Mouse (Mus musculus): ENCODE results near the gene Mfap2. TPM values are rescaled to one million over a fixed set of nuclear protein-coding genes. Genes with fewer than 3 reads are reported as not detected.

The Mfap2 gene
- polyA plus RNA-seq, 1 experiment from 2014 or later: 247 TPM

- Histone ChIP-seq H3K4me1 (replicated peaks; ENCODE audit: control insufficient read depth, insufficient read depth) (no peaks in the 10 kb centered on the region), H3K4me3 (ENCODE audit: low read depth, low read length) (no peak overlapping the region), H3K27ac (replicated peaks) (no peak overlapping the region), H3K4me2 (replicated peaks; ENCODE audit: low read depth) (no peak overlapping the region), H3K9ac (ENCODE audit: low read length) (no peak overlapping the region), H3K36me3 (ENCODE audit: control insufficient read depth, insufficient read depth, low read length) (peaks cover 3% of the 10 kb centered on the region; the same call in 1 of the 2 replicates), H3K27me3 (ENCODE audit: control insufficient read depth, insufficient read depth, low read length) (no peaks in the 10 kb centered on the region), H3K9me3 (ENCODE audit: control insufficient read depth, low read length) (no peaks in the 10 kb centered on the region)
- TF ChIP-seq CTCF (IDR thresholded peaks at IDR 0.05; ENCODE audit: low read depth): no peak
- no peak for TF ChIP-seq EP300 (optimal IDR thresholded peaks at IDR 0.05)
- DNase-seq (ENCODE audit: low spot score) (no peak), ATAC-seq (ENCODE audit: low FRiP score, low TSS enrichment) (no peak)
- WGBS: 48% methylated on average over 12 of the region's 12 CpGs
Observed at GRCm38 (mm10) chr4:141041117-141041516, 30.9 kb downstream of the Mfap2 start.

GRCm38 (mm10) chr4:141044816-141045215, 34.6 kb downstream of the Mfap2 start:
- H3K36me3 ChIP-seq (ENCODE audit: control insufficient read depth, insufficient read depth, low read length): no peaks in the 10 kb centered on the region; the same call in 1 of the 2 replicates
- H3K4me1 ChIP-seq (replicated peaks; ENCODE audit: control insufficient read depth, insufficient read depth): no peaks in the 10 kb centered on the region
- peak overlapping the region; percentile 65; the same call in 1 of the 2 replicates for H3K27ac ChIP-seq (replicated peaks)
- no peak overlapping the region for H3K9ac ChIP-seq (ENCODE audit: low read length)
- H3K4me3 ChIP-seq (ENCODE audit: low read depth, low read length): no peak overlapping the region
- TF ChIP-seq EP300 (optimal IDR thresholded peaks at IDR 0.05) (no peak), CTCF (IDR thresholded peaks at IDR 0.05; ENCODE audit: low read depth) (peak; percentile 95)
- H3K4me2 ChIP-seq (replicated peaks; ENCODE audit: low read depth): no peak overlapping the region
- DNase-seq (ENCODE audit: low spot score) (peak; percentile 71), ATAC-seq (ENCODE audit: low FRiP score, low TSS enrichment) (peak; percentile 67)
- 12% methylated on average over 8 of the region's 8 CpGs for WGBS
- no peaks in the 10 kb centered on the region for H3K9me3 ChIP-seq (ENCODE audit: control insufficient read depth, low read length)
- H3K27me3 ChIP-seq (ENCODE audit: control insufficient read depth, insufficient read depth, low read length): no peaks in the 10 kb centered on the region

- Histone ChIP-seq H3K9ac (ENCODE audit: low read length) (no peak overlapping the region), H3K9me3 (ENCODE audit: control insufficient read depth, low read length) (no peaks in the 10 kb centered on the region), H3K4me1 (replicated peaks; ENCODE audit: control insufficient read depth, insufficient read depth) (no peaks in the 10 kb centered on the region), H3K4me3 (ENCODE audit: low read depth, low read length) (no peak overlapping the region), H3K36me3 (ENCODE audit: control insufficient read depth, insufficient read depth, low read length) (no peaks in the 10 kb centered on the region; the same call in 1 of the 2 replicates), H3K27me3 (ENCODE audit: control insufficient read depth, insufficient read depth, low read length) (no peaks in the 10 kb centered on the region), H3K27ac (replicated peaks) (no peak overlapping the region), H3K4me2 (replicated peaks; ENCODE audit: low read depth) (no peak overlapping the region)
- TF ChIP-seq CTCF (IDR thresholded peaks at IDR 0.05; ENCODE audit: low read depth) (no peak), EP300 (optimal IDR thresholded peaks at IDR 0.05) (no peak)
- ATAC-seq (ENCODE audit: low FRiP score, low TSS enrichment): no peak; the same call in 1 of the 2 replicates
- WGBS: 73% methylated on average over 17 of the region's 17 CpGs
- no peak for DNase-seq (ENCODE audit: low spot score)
Observed at GRCm38 (mm10) chr4:141048810-141049475, 38.7 kb downstream of the Mfap2 start.

GRCm38 (mm10) chr4:141049476-141049835, 39.2 kb downstream of the Mfap2 start:
- Histone ChIP-seq H3K4me3 (ENCODE audit: low read depth, low read length) (no peak overlapping the region), H3K4me2 (replicated peaks; ENCODE audit: low read depth) (no peak overlapping the region), H3K9ac (ENCODE audit: low read length) (no peak overlapping the region), H3K27me3 (ENCODE audit: control insufficient read depth, insufficient read depth, low read length) (no peaks in the 10 kb centered on the region), H3K4me1 (replicated peaks; ENCODE audit: control insufficient read depth, insufficient read depth) (no peaks in the 10 kb centered on the region), H3K36me3 (ENCODE audit: control insufficient read depth, insufficient read depth, low read length) (no peaks in the 10 kb centered on the region; the same call in 1 of the 2 replicates), H3K27ac (replicated peaks) (no peak overlapping the region), H3K9me3 (ENCODE audit: control insufficient read depth, low read length) (no peaks in the 10 kb centered on the region)
- TF ChIP-seq CTCF (IDR thresholded peaks at IDR 0.05; ENCODE audit: low read depth) (no peak), EP300 (optimal IDR thresholded peaks at IDR 0.05) (no peak)
- DNase-seq (ENCODE audit: low spot score) (no peak), ATAC-seq (ENCODE audit: low FRiP score, low TSS enrichment) (no peak)
- WGBS: 47% methylated on average over 4 of the region's 4 CpGs

- no peaks in the 10 kb centered on the region for H3K9me3 ChIP-seq (ENCODE audit: control insufficient read depth, low read length)
- no peak overlapping the region for H3K4me2 ChIP-seq (replicated peaks; ENCODE audit: low read depth)
- ATAC-seq (ENCODE audit: low FRiP score, low TSS enrichment) (no peak), DNase-seq (ENCODE audit: low spot score) (no peak)
- no peak overlapping the region for H3K27ac ChIP-seq (replicated peaks)
- H3K4me3 ChIP-seq (ENCODE audit: low read depth, low read length): no peak overlapping the region
- H3K9ac ChIP-seq (ENCODE audit: low read length): no peak overlapping the region
- H3K27me3 ChIP-seq (ENCODE audit: control insufficient read depth, insufficient read depth, low read length): no peaks in the 10 kb centered on the region
- WGBS: 80% methylated on average over 12 of the region's 12 CpGs
- no peaks in the 10 kb centered on the region for H3K4me1 ChIP-seq (replicated peaks; ENCODE audit: control insufficient read depth, insufficient read depth)
- TF ChIP-seq EP300 (optimal IDR thresholded peaks at IDR 0.05): no peak
- no peak for TF ChIP-seq CTCF (IDR thresholded peaks at IDR 0.05; ENCODE audit: low read depth)
- no peaks in the 10 kb centered on the region for H3K36me3 ChIP-seq (ENCODE audit: control insufficient read depth, insufficient read depth, low read length)
Observed at GRCm38 (mm10) chr4:141052442-141052841, 42.2 kb downstream of the Mfap2 start.

- no peaks in the 10 kb centered on the region for H3K4me1 ChIP-seq (replicated peaks; ENCODE audit: control insufficient read depth, insufficient read depth)
- no peaks in the 10 kb centered on the region for H3K27me3 ChIP-seq (ENCODE audit: control insufficient read depth, insufficient read depth, low read length)
- DNase-seq (ENCODE audit: low spot score): no peak
- no peaks in the 10 kb centered on the region for H3K36me3 ChIP-seq (ENCODE audit: control insufficient read depth, insufficient read depth, low read length)
- H3K9ac ChIP-seq (ENCODE audit: low read length): no peak overlapping the region
- TF ChIP-seq CTCF (IDR thresholded peaks at IDR 0.05; ENCODE audit: low read depth) (no peak), EP300 (optimal IDR thresholded peaks at IDR 0.05) (no peak)
- 59% methylated on average over 8 of the region's 8 CpGs for WGBS
- H3K27ac ChIP-seq (replicated peaks): 0 out of 2 replicates have a peak overlapping the region, but pooled peaks have one; percentile 45
- H3K4me2 ChIP-seq (replicated peaks; ENCODE audit: low read depth): peak overlapping the region; percentile 11; the same call in 1 of the 2 replicates
- H3K9me3 ChIP-seq (ENCODE audit: control insufficient read depth, low read length): no peaks in the 10 kb centered on the region
- ATAC-seq (ENCODE audit: low FRiP score, low TSS enrichment): no peak
- H3K4me3 ChIP-seq (ENCODE audit: low read depth, low read length): no peak overlapping the region
Observed at GRCm38 (mm10) chr4:141053138-141053537, 42.9 kb downstream of the Mfap2 start.

Data from stomach, postnatal 0 days (tissue).